Mouse (Mus musculus): ENCODE data around the gene Ncf1.

Ncf1 gene

GRCm38 (mm10) chr5:134209931-134210554 lies 19.4 kb downstream of the Ncf1 start:
- DNase-seq (ENCODE audit: low read depth) = no peak

GRCm38 (mm10) chr5:134206721-134207120 lies 22.7 kb downstream of the Ncf1 start:
- DNase-seq (ENCODE audit: low read depth) = no peak

GRCm38 (mm10) chr5:134193664-134194063 lies 35.8 kb downstream of the Ncf1 start:
- no peak for DNase-seq (ENCODE audit: low read depth)

- peak; percentile 98 for DNase-seq (ENCODE audit: low read depth)
These were observed 40.9 kb downstream of the Ncf1 start for GRCm38 (mm10) chr5:134188571-134188970.

GRCm38 (mm10) chr5:134186961-134187731 lies 42.3 kb downstream of the Ncf1 start:
- peak; percentile 87 for DNase-seq (ENCODE audit: low read depth)

- DNase-seq (ENCODE audit: low read depth) = no peak
These were observed 43.4 kb downstream of the Ncf1 start for GRCm38 (mm10) chr5:134186059-134186458.

- DNase-seq (ENCODE audit: low read depth) = peak; percentile 100
These were observed 45.3 kb downstream of the Ncf1 start, which contains the start of gene Gtf2ird2 for GRCm38 (mm10) chr5:134183880-134184808. Gene Gtf2ird2, plus strand, starts transcription at chr5:134184019.

GRCm38 (mm10) chr5:134183162-134183561 lies 46.3 kb downstream of the Ncf1 start:
- no peak for DNase-seq (ENCODE audit: low read depth)

- DNase-seq (ENCODE audit: low read depth) = peak; percentile 49
These were observed 46.7 kb downstream of the Ncf1 start for GRCm38 (mm10) chr5:134182735-134183134.

- peak; percentile 51 for DNase-seq (ENCODE audit: low read depth)
These were observed 47.3 kb downstream of the Ncf1 start for GRCm38 (mm10) chr5:134182172-134182571.

GRCm38 (mm10) chr5:134179871-134180270 lies 49.6 kb downstream of the Ncf1 start:
- peak; percentile 95 for DNase-seq (ENCODE audit: low read depth)

GRCm38 (mm10) chr5:134178536-134178935 lies 50.9 kb downstream of the Ncf1 start:
- DNase-seq (ENCODE audit: low read depth) = no peak

GRCm38 (mm10) chr5:134176169-134176881 lies 53.1 kb downstream of the Ncf1 start, which contains the start of gene Rcc1l:
Gene Rcc1l, minus strand, starts transcription at chr5:134176774.
- peak; percentile 97 for DNase-seq (ENCODE audit: low read depth)

GRCm38 (mm10) chr5:134175696-134176095 lies 53.7 kb downstream of the Ncf1 start:
- DNase-seq (ENCODE audit: low read depth) = no peak

- peak; percentile 85 for DNase-seq (ENCODE audit: low read depth)
These were observed 56.2 kb downstream of the Ncf1 start for GRCm38 (mm10) chr5:134173206-134173605.

GRCm38 (mm10) chr5:134170167-134170566 lies 59.3 kb downstream of the Ncf1 start:
- DNase-seq (ENCODE audit: low read depth) = no peak
